Mouse (Mus musculus) G1E (cell line): ENCODE data around the gene Dach2.

ENCODE experiments used
- CTCF ChIP-seq: IDR thresholded peaks from 2 replicates; pipeline ENCODE4 v1.5.1; 2012; ENCODE audit warnings: low read depth, low read length, inconsistent platforms, mixed read lengths
- GATA1 ChIP-seq: IDR thresholded peaks from 2 replicates; pipeline ENCODE4 v1.6.1; 2012; ENCODE audit warnings: borderline replicate concordance, low read length, inconsistent platforms, mixed read lengths
- GATA2 ChIP-seq: IDR thresholded peaks from 2 replicates; pipeline ENCODE4 v1.6.1; 2012; ENCODE audit warnings: low read depth, low read length, inconsistent platforms, borderline replicate concordance
- POLR2AphosphoS5 ChIP-seq: IDR thresholded peaks from 2 replicates; pipeline ENCODE4 v1.6.1; 2012; ENCODE audit warnings: low read depth, low read length, inconsistent platforms; ENCODE audit not compliant: insufficient replicate concordance
- TAL1 ChIP-seq: conservative IDR thresholded peaks from 2 replicates; pipeline ENCODE4 v1.6.1; 2012; ENCODE audit warnings: low read depth, low read length, inconsistent platforms, mixed read lengths

DNA sequence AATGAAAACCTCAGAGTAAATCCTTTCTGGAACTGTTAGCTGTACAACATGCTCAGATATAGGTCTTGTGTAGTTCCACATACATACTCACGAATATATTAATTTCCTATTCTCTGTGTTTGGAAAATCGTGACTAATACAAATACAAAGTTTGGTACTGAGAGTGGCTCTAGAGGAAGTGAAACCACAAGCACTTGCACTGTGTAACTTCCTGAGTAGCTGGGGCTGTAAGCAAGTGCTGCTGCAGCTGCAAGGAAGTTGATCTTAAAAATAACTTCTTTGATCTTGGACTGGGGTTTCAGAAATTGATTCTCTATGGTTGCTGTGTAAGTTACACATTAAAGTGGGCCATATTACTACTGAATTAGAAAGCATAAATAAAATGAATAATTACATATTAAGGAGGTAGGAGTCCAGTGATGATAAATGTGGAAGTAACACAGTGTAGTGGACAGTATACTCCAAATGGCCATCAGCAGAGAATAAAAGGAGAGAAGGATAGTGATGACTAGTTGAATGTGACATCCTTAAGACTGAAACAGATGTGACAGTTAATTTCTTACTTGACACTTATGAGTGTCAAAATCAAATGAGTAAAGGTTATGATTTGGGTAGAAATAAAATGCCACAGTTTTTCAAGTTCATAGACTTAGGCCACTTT is 570.7 kb downstream of the Dach2 start:
- TF ChIP-seq CTCF (no peak), GATA1 (no peak), TAL1 (no peak), GATA2 (no peak), POLR2AphosphoS5 (no peak)
